Mouse (Mus musculus): ENCODE measurements around the gene Pheta2. TPM values are rescaled to one million over a fixed set of nuclear protein-coding genes. Genes with fewer than 3 reads are reported as not detected.
"Not testable (repeated sequence)": the region's sequence is repeated elsewhere in the genome, so short reads cannot be mapped to it uniquely, and the experiment has no call there.

Pheta2 gene
- total and polyA plus RNA-seq, 3 experiments: 0.08 TPM; not detected in 2

DNA sequence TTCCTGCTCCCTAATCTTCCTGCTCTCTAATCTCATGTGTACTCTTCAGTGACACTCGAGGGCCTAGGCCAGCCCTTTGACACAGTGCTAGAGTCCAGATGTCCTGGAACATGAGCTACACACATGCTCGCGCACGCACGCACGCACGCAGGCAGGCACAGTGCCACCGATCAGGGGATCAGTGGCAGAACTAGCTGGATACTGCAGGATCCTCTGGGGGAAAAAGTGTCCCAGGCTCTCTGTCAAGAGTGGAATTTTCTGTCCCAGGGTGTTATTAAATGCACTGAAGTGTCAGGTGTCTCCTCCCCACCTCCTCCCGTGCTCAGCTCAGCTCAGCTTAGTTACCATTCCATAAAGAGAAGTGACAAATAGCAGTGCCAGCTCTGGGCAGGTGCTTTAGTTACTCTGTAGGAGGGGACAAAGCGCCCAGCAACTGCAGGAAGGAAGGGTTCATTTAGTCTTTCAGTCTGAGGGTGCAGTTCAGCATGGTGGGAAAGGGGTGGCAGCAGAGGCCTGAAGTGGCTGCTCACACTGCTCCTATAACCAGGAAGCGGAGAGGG is 22.8 kb downstream of the Pheta2 start:
- dilution Hi-C loops (cut with MboI; ENCODE audit: extremely low pct_ligation_motif_present, extremely low pct_unique_long_range_greater_than_20kb, low sequenced_read_pairs) (no loop called here), in situ Hi-C loops (cut with MboI; ENCODE audit: low pct_ligation_motif_present, low pct_unique_long_range_greater_than_20kb, low sequenced_read_pairs) (no loop called here)
- H3K4me3 ChIP-seq (replicated peaks in 1 of 3; ENCODE audit: low read depth in 2 of 3, low read length in 2 of 3, poor library complexity in 1 of 3): no peak overlapping the region
- H3K36me3 ChIP-seq (replicated peaks in 1 of 2; ENCODE audit: control insufficient read depth in 1 of 2, insufficient read depth in 1 of 2, low read length in 1 of 2): no peaks in the 10 kb centered on the region
- H3K27me3 ChIP-seq (replicated peaks): no peaks in the 10 kb centered on the region
- no peak overlapping the region for H3K9ac ChIP-seq (ENCODE audit: insufficient read depth, low read depth)
- H3K27ac ChIP-seq (ENCODE audit: insufficient read depth, low read depth): no peak overlapping the region; the same call in 1 of the 2 replicates
- H3K4me2 ChIP-seq (ENCODE audit: insufficient read depth, low read depth, poor library complexity, severe bottlenecking): no peak overlapping the region
- no peaks in the 10 kb centered on the region for H3K9me3 ChIP-seq (replicated peaks; ENCODE audit: low read length)
- no peaks in the 10 kb centered on the region for H3K79me2 ChIP-seq (replicated peaks; ENCODE audit: control insufficient read depth, extremely low read depth, insufficient read depth, poor library complexity, severe bottlenecking)
- no peaks in the 10 kb centered on the region for H3K4me1 ChIP-seq (ENCODE audit: control insufficient read depth in 1 of 2, insufficient read depth in 2 of 2)
- DNase-seq (ENCODE audit: extremely low read depth): no peak
- no peak for TF ChIP-seq CHD1 (IDR thresholded peaks at IDR 0.05; ENCODE audit: low read depth, low read length)
- peak; percentile 20 for TF ChIP-seq RAD21 (IDR thresholded peaks at IDR 0.05; ENCODE audit: low read depth, low read length)
- 0 out of 2 replicates have a peak, but pooled peaks have one; percentile 33 for TF ChIP-seq ELF1 (IDR thresholded peaks at IDR 0.05; ENCODE audit: low read depth, low read length)
- TF ChIP-seq CTCF (conservative IDR thresholded peaks at IDR 0.05 in 1 of 2, IDR thresholded peaks at IDR 0.05 in 1 of 2; ENCODE audit: low read depth in 2 of 2, low read length in 2 of 2): peak in 1 of 2 experiments; percentile 40; a peak in 2 of 4 replicates

DNA sequence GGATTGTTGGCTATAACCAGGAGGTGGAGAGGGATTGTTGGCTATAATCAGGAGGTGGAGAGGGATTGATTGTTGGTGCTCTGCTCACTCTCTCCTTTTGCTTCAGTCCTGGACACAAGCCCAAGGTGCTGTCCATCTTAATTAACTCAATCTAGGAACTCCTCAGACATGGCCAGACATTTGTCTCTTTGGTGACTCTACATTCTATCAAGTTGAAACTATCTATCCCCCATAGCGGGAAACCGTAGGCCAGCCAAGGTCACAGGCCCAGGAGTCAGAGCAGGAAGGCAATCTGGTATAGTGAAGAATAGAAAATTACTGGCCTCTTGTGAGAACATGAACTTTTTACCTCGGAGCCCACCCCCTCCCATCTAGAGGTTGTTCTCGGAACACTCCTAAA is 23.5 kb downstream of the Pheta2 start:
- H3K27ac ChIP-seq (ENCODE audit: insufficient read depth, low read depth): no peak overlapping the region
- H3K9me3 ChIP-seq (replicated peaks; ENCODE audit: low read length): no peaks in the 10 kb centered on the region
- no peaks in the 10 kb centered on the region for H3K36me3 ChIP-seq (replicated peaks in 1 of 2; ENCODE audit: control insufficient read depth in 1 of 2, insufficient read depth in 1 of 2, low read length in 1 of 2)
- H3K79me2 ChIP-seq (replicated peaks; ENCODE audit: control insufficient read depth, extremely low read depth, insufficient read depth, poor library complexity, severe bottlenecking): no peaks in the 10 kb centered on the region
- no peaks in the 10 kb centered on the region for H3K4me1 ChIP-seq (ENCODE audit: control insufficient read depth in 1 of 2, insufficient read depth in 2 of 2)
- TF ChIP-seq CHD2 (IDR thresholded peaks at IDR 0.05; ENCODE audit: low read length): no peak
- TF ChIP-seq POLR2A (IDR thresholded peaks at IDR 0.05; ENCODE audit: low read depth, low read length): no peak
- TF ChIP-seq CTCF (conservative IDR thresholded peaks at IDR 0.05 in 1 of 2, IDR thresholded peaks at IDR 0.05 in 1 of 2; ENCODE audit: low read depth in 2 of 2, low read length in 2 of 2): no peak
- TF ChIP-seq NELFE (IDR thresholded peaks at IDR 0.05; ENCODE audit: low read depth, low read length): no peak
- no peak for TF ChIP-seq POLR2AphosphoS2 (IDR thresholded peaks at IDR 0.05; ENCODE audit: low read depth, low read length)
- TF ChIP-seq IRF4 (IDR thresholded peaks at IDR 0.05; ENCODE audit: low read depth, low read length): no peak
- TF ChIP-seq USF1 (IDR thresholded peaks at IDR 0.05; ENCODE audit: low read depth, low read length): no peak
- no peak for TF ChIP-seq RCOR1 (conservative IDR thresholded peaks at IDR 0.05; ENCODE audit: low read depth, low read length)
- no peak for TF ChIP-seq ETS1 (conservative IDR thresholded peaks at IDR 0.05; ENCODE audit: low read depth, low read length)
- TF ChIP-seq EP300 (IDR thresholded peaks at IDR 0.05; ENCODE audit: low read length): no peak
- no peak for TF ChIP-seq BHLHE40 (IDR thresholded peaks at IDR 0.05; ENCODE audit: low read depth, low read length)
- TF ChIP-seq ZKSCAN1 (IDR thresholded peaks at IDR 0.05; ENCODE audit: borderline replicate concordance, low read depth, low read length): no peak
- no peak for TF ChIP-seq ELF1 (IDR thresholded peaks at IDR 0.05; ENCODE audit: low read depth, low read length)
- no peak for TF ChIP-seq MAFK (IDR thresholded peaks at IDR 0.05; ENCODE audit: insufficient replicate concordance, low read length)
- TF ChIP-seq SIN3A (IDR thresholded peaks at IDR 0.05; ENCODE audit: low read length): no peak
- TF ChIP-seq MEF2A (IDR thresholded peaks at IDR 0.05; ENCODE audit: borderline replicate concordance, low read depth, low read length): no peak
- no peak for TF ChIP-seq TBP (conservative IDR thresholded peaks at IDR 0.05; ENCODE audit: low read depth, low read length)
- no peak for TF ChIP-seq KAT2A (IDR thresholded peaks at IDR 0.05; ENCODE audit: insufficient replicate concordance, low read length)
- no peak for TF ChIP-seq PAX5 (IDR thresholded peaks at IDR 0.05; ENCODE audit: low read length)
- no peak for TF ChIP-seq JUN (IDR thresholded peaks at IDR 0.05; ENCODE audit: insufficient read depth, low read depth, low read length)
- in situ Hi-C loops (cut with MboI; ENCODE audit: low pct_ligation_motif_present, low pct_unique_long_range_greater_than_20kb, low sequenced_read_pairs) (no loop called here), dilution Hi-C loops (cut with MboI; ENCODE audit: extremely low pct_ligation_motif_present, extremely low pct_unique_long_range_greater_than_20kb, low sequenced_read_pairs) (no loop called here)
- no peaks in the 10 kb centered on the region for H3K27me3 ChIP-seq (replicated peaks)
- no peak overlapping the region for H3K4me3 ChIP-seq (replicated peaks in 1 of 3; ENCODE audit: low read depth in 2 of 3, low read length in 2 of 3, poor library complexity in 1 of 3)
- DNase-seq (ENCODE audit: extremely low read depth): no peak
- H3K4me2 ChIP-seq (ENCODE audit: insufficient read depth, low read depth, poor library complexity, severe bottlenecking): no peak overlapping the region
- no peak overlapping the region for H3K9ac ChIP-seq (ENCODE audit: insufficient read depth, low read depth)

DNA sequence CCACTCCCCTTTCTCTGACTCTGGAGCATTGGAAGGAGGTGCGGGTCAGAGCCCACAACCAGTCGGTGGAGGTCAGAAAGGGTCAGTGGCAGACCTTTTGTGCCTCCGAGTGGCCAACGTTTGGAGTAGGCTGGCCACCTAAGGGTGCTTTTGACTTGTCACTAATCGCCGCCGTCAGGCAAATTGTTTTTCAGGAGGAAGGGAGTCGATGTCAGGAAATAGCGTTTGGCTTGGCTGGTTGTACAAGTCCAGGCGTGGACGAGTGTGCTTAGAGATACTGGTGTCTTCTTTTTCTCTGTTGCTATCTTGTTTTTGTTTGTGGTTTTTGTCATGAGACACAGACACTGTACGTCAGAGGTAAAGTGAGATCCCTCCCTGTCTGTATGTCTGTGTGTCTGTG is 25.1 kb downstream of the Pheta2 start:
- in situ Hi-C loops (cut with MboI; ENCODE audit: low pct_ligation_motif_present, low pct_unique_long_range_greater_than_20kb, low sequenced_read_pairs); H3K79me2 ChIP-seq (replicated peaks; ENCODE audit: control insufficient read depth, extremely low read depth, insufficient read depth, poor library complexity, severe bottlenecking); dilution Hi-C loops (cut with MboI; ENCODE audit: extremely low pct_ligation_motif_present, extremely low pct_unique_long_range_greater_than_20kb, low sequenced_read_pairs): not testable (repeated sequence)

More for the DNA sequence above, 25.1 kb downstream of the Pheta2 start:
- DNase-seq (ENCODE audit: extremely low read depth); H3K4me3 ChIP-seq (replicated peaks in 1 of 3; ENCODE audit: low read depth in 2 of 3, low read length in 2 of 3, poor library complexity in 1 of 3); H3K4me1 ChIP-seq (ENCODE audit: control insufficient read depth in 1 of 2, insufficient read depth in 2 of 2); H3K36me3 ChIP-seq (replicated peaks in 1 of 2; ENCODE audit: control insufficient read depth in 1 of 2, insufficient read depth in 1 of 2, low read length in 1 of 2); H3K9ac ChIP-seq (ENCODE audit: insufficient read depth, low read depth); H3K4me2 ChIP-seq (ENCODE audit: insufficient read depth, low read depth, poor library complexity, severe bottlenecking); H3K9me3 ChIP-seq (replicated peaks; ENCODE audit: low read length); H3K27ac ChIP-seq (ENCODE audit: insufficient read depth, low read depth); H3K27me3 ChIP-seq (replicated peaks): not testable (repeated sequence)
